Mouse (Mus musculus) neutrophil, adult 83 days (primary cell): ENCODE measurements around the gene Cd47. TPM values are rescaled to one million over a fixed set of nuclear protein-coding genes. Genes with fewer than 3 reads are reported as not detected.

Experiments used
- total RNA-seq, 2 experiments: library from RNA; stranded (reverse); gene quantifications; one replicate each; pipeline ENCODE4 v1.2.4; 2023

The Cd47 gene
- 100 to 1,000 TPM; 273 to 277 TPM for total RNA-seq

DNA sequence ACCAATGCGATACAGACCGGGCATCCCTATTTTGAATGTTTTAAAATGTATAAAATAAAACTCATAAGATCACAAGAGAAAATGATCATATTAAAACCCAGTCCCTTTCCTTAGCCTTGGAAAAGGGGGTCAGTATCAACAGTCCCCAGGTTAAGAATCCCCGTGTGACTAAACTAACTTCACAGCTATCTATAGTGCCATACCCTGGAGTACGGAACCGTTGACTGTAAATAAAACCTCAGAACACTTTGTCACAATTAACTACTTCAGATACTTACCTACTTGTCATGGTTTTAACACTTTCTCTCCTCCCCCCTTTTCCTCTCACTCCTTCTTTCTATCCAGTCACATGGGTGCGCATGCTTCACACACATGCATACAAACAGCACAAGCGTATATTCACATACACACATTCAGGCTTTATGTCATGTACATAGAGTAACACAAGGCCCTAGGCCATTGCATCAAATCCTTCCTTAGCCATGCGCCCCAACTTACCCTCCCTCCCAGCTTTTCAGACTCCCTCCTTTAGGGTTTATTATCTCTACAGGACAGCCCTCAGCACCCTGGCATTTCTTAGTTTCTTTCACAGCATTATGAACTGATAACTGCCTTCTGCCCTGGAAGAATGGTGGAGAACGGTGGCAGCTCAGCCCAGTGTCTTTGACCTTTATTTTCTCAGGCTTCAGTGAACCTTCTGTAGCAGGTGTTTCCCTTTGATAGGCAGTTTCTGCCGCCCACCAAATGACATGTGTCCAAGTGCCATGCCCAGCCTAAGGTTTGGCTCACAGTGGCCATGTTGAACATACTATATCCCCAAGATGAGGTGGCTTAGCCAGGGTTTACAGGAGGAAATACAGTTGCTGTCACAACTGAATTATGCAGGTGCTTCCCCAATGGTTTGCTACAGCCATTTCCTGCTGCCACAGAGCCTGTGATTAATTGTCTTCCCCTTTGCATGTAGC lies at the start of gene Cd47:
Gene Cd47, plus strand, starts transcription at position 937 of the 965 bp plus-strand sequence.

Other genes starting within 250 kb of the Cd47 start
- gene Ift57, start 101.3 kb upstream of the Cd47 start, total RNA-seq = 10 to 100 TPM; 14.9 to 16.0 TPM